Mouse (Mus musculus): ENCODE measurements around the gene Vmn1r50.
"Not testable (repeated sequence)": the region's sequence is repeated elsewhere in the genome, so short reads cannot be mapped to it uniquely, and the experiment has no call there.

Gene Vmn1r50

DNA sequence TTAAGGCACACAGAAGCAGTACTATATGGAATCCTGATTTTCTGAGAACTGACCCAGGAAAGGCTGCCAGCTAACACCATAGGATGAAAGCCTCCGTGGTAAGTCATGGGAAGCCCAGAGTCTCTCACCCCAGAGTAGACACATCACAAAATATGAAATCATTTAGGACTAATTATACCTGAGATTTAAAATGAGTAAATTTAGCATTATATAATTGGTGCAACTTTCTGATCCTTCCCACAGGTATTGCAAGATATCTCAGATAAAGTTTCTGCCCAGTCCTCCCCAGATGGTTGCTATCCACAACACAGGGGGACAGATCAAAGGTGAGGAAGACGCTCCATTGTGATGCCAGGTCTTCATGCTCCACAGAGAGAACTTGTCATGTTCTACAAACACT is at the start of gene Vmn1r50:
TSS of gene Vmn1r50 (plus strand) at position 301 of the 400 bp plus-strand sequence.
- DNase-seq (ENCODE audit: low spot score in 2 of 2) = no peak

DNA sequence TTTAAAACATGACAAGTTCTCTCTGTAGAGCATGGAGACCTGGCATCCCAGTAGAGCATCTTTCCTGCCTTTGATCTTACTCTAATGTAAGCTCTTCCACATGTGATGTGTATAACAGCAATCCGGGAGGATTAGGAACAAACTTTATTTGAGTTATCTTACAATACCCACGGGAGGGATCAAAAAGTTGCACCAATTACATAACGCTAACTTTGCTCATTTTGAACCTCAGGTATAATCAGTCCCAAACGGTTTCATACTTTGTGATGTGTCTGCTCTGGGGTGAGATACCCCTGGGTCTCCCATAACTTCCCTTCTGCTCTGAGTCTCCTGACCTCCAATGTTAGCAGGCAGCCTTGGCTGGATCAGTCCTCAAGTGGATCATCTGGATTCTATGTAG is 22.8 kb upstream of the Vmn1r50 start, which contains the start of gene Vmn1r49:
TSS of gene Vmn1r49 (minus strand) at position 101 of the 400 bp plus-strand sequence.
- DNase-seq (ENCODE audit: low spot score in 2 of 2) = no peak

DNA sequence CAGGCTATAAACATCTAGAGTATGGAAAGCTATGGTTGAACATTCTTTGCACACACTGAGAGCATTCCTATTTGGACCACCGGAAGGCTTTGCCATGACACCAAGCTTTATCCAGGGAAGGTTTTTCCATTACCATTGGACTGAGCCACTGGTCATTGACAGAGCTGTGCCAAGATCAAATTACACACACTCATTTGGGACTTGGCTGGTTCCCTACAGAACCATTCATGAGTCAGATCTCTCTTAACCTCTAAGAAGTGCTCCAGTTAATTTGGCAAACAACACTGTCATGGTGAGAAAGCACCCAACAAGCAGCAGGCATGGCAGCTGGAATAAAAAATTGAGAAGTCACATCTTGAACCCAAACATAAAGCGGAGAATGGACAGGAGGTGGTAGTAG is 664 bp upstream of the Vmn1r50 start:
- no peak for DNase-seq (ENCODE audit: low spot score in 2 of 2)

DNA sequence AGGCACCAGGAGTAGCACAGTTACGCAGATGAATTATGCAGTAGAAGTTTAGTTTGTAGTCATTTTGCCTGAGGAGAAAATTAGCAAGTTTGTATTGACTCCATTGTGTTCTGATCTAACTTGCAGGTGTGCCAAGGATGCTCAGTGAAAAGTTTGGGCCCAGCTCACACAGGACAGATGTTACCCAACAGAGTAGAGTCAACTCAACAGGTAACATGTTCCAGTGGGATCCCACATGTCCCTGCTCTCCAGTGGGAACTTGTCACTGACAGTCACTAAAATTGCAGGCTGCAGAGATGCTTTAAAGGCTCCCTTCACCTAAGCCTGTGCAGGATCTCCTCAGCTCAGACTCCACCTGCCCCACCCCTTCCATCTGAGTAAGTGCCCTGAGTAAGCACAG is 21.1 kb downstream of the Vmn1r50 start, which contains the start of gene Vmn1r51:
TSS of gene Vmn1r51 (plus strand) at position 301 of the 400 bp plus-strand sequence.
- not testable (repeated sequence) for DNase-seq (ENCODE audit: low spot score in 2 of 2)
